Mouse (Mus musculus) adipocyte (in vitro differentiated cells): ENCODE data around the gene Serpinb9d.
A peak's percentile ranks its signal among the peaks of the same experiment; 100 is the strongest.
"Not testable (repeated sequence)": the region's sequence is repeated elsewhere in the genome, so short reads cannot be mapped to it uniquely, and the experiment has no call there.

Source experiments
- DNase-seq: peaks from one replicate; pipeline ENCODE4 v3.0.0-alpha.2; 2016; ENCODE audit warnings: low spot score

Serpinb9d gene

DNA sequence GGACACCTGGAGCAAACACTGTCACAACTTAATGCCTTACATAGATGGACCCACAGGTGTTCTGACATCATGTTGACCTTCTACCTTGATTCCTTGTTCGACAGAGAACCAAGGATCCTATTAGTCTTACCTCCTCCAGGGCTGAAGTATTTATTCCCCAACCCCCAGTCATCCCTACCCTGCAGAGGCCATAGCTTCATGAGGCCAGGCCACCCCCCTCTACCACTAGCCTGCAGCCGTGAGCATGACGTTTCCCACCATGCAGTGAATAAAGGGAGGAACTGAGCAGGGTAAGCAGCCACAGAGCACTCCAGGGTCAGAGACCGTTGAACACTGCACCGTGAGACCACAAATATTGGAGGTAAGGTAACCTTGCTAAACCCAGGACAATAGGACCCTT is at the start of gene Serpinb9d:
TSS of gene Serpinb9d (plus strand) at position 301 of the 400 bp plus-strand sequence.
- no peak for DNase-seq

DNA sequence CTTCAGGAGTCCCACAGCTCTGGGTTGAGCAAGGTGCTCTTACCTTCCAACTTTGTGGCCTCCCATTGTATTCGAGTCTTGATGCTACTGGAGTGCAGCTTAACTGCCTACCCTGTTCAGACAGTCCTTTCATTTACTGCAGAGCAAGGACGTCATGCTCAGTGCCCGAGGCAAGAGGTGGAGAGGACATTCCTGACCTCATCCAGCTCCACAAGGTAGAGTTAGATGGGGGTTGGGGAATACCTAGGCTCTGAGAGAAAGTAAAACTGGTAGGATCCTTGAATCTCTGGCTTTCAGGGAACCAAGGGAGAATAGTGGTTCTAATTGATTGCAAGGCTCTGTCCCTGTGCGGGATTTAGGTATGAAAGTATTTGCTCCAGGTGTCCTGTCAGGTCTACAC is 33.1 kb upstream of the Serpinb9d start, which contains the start of gene Serpinb9c:
TSS of gene Serpinb9c (minus strand) at position 101 of the 400 bp plus-strand sequence.
- no peak for DNase-seq

DNA sequence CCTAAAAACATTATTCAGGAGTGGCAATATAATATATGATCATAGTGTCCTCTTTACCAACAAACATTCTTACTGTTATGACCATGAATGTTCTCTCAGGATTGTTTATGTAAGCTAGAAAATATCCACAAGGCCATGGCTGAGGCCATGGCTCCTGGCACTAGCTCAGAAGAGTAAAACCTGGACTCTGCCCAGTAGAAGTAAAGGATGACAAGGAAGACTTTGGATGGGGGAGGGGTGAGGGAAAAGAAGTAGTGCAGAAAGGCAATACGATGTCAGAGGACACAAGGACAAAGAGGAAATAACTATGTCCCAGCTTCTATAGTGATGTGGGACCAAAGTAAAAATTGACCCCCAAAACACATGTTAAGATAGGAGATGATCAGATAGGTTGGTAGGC is 2.3 kb upstream of the Serpinb9d start:
- peak; percentile 24 for DNase-seq

DNA sequence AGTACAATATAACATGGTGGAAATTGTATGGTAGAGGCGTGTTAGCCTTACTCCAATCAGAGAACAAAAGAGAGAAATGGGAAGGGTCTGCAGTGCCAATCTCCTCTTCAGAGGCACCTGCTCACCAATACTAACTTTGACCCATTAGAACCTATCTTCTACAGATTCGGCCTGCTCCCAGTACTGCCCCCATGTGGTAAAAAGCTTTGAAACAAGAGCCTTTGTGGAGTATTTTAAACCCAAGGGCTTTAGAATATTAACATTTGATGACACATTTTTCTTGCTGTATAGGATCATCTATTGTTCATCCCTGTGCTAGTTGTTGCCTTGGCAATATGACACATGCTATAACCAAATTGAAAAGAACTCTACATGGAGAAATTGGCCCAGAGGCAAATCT is 7.0 kb downstream of the Serpinb9d start:
- DNase-seq: no peak

DNA sequence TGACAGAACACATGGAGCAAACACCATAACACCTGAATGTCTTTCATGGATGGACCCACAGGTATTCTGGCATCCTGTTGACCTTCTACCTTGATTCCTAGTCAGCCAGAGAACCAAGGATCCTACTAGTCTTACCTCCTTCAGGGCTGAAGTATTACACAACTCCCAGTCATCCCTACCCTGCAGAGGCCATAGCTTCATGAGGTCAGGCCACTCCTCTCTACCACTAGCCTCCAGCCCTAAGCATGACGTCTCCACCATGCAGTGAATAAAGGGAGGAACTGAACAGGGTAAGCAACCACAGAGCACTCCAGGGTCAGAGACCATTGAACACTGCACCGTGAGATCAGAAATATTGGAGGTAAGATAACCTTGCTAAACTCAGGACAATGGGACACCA is 56.6 kb downstream of the Serpinb9d start, which contains the start of gene Serpinb9e:
TSS of gene Serpinb9e (plus strand) at position 301 of the 400 bp plus-strand sequence.
- not testable (repeated sequence) for DNase-seq
